Mouse (Mus musculus): ENCODE data around the gene Lyrm1.

- no peak for TF ChIP-seq CTCF (IDR thresholded peaks at IDR 0.05; ENCODE audit: low read depth, low read length)
- TF ChIP-seq POLR2A (IDR thresholded peaks at IDR 0.05; ENCODE audit: extremely low read depth, insufficient read depth, low read length) = no peak
These were observed 16.1 kb downstream of the Lyrm1 start for GRCm38 (mm10) chr7:119911727-119912126.

Data from liver, adult 2 months (tissue).